Mouse (Mus musculus) MEL (cell line): Measurements from ENCODE around the gene Mif. TPM values are rescaled to one million over a fixed set of nuclear protein-coding genes. Genes with fewer than 3 reads are reported as not detected.
A peak's percentile ranks its signal among the peaks of the same experiment; 100 is the strongest.

Experiments
- DNase-seq: peaks from one replicate; pipeline ENCODE4 v3.0.0; 2011; ENCODE audit warnings: low read depth, low spot score
- H3K27ac ChIP-seq: 2 replicates; pipeline ENCODE4 v1.5.1; 2012; ENCODE audit warnings: low read depth, mild to moderate bottlenecking, control low read depth, low read length, moderate library complexity; ENCODE audit not compliant: control insufficient read depth
- H3K27me3 ChIP-seq, 2 experiments: fragments of 150-350 bp in 1 of 2; sonication (generic) in 1 of 2; 2 replicates each; pipeline ENCODE4 v1.6.1; 2012; ENCODE audit warnings: low read length in 2 of 2, mild to moderate bottlenecking in 2 of 2, improper control_type of control experiment in 1 of 2, moderate library complexity in 1 of 2; ENCODE audit not compliant: insufficient read depth in 2 of 2, control insufficient read depth in 1 of 2
- H3K36me3 ChIP-seq, 2 experiments: 2 replicates each; pipeline ENCODE4 v1.6.1; 2012 to 2014; ENCODE audit warnings: low read length in 2 of 2, improper control_type of control experiment in 1 of 2, inconsistent platforms in 1 of 2, mild to moderate bottlenecking in 1 of 2; ENCODE audit not compliant: insufficient read depth in 2 of 2, control insufficient read depth in 1 of 2
- H3K4me1 ChIP-seq, 2 experiments: fragments of 150-350 bp in 1 of 2; sonication (generic) in 1 of 2; 2 replicates each; pipeline ENCODE4 v1.6.1; 2012; ENCODE audit warnings: low read length in 2 of 2, improper control_type of control experiment in 1 of 2, mild to moderate bottlenecking in 1 of 2; ENCODE audit not compliant: insufficient read depth in 2 of 2, control insufficient read depth in 1 of 2
- H3K4me3 ChIP-seq, 2 experiments: fragments of 150-350 bp in 1 of 2; sonication (generic) in 1 of 2; 2 replicates each; pipeline ENCODE4 v1.5.1; 2012; ENCODE audit warnings: low read depth in 2 of 2, low read length in 2 of 2, mild to moderate bottlenecking in 2 of 2, moderate library complexity in 2 of 2, control low read depth in 1 of 2, improper control_type of control experiment in 1 of 2; ENCODE audit not compliant: control insufficient read depth in 1 of 2, insufficient read depth in 1 of 2
- H3K79me2 ChIP-seq: 2 replicates; pipeline ENCODE4 v1.6.1; 2012; ENCODE audit warnings: mild to moderate bottlenecking, low read length, moderate library complexity; ENCODE audit not compliant: control insufficient read depth, poor library complexity, insufficient read depth
- H3K9ac ChIP-seq: 2 replicates; pipeline ENCODE4 v1.6.1; 2012; ENCODE audit warnings: low read depth, mild to moderate bottlenecking, control low read depth, low read length, moderate library complexity; ENCODE audit not compliant: control insufficient read depth, poor library complexity, severe bottlenecking
- H3K9me3 ChIP-seq: fragments of 150-350 bp; sonication (generic); replicated peaks from 2 replicates; pipeline ENCODE4 v1.6.1; 2012; ENCODE audit warnings: mild to moderate bottlenecking, low read length, improper control_type of control experiment, moderate library complexity; ENCODE audit not compliant: insufficient read depth
- CTCF ChIP-seq, 3 experiments: IDR thresholded peaks in 2 of 3; conservative IDR thresholded peaks in 1 of 3; 2 replicates each; pipeline ENCODE4 v1.5.1; 2011 to 2012; ENCODE audit warnings: low read length in 3 of 3, low read depth in 2 of 3, mild to moderate bottlenecking in 2 of 3, improper control_type of control experiment in 1 of 3, inconsistent platforms in 1 of 3, mixed read lengths in 1 of 3, moderate library complexity in 1 of 3; ENCODE audit not compliant: control insufficient read depth in 1 of 3, insufficient read depth in 1 of 3, poor library complexity in 1 of 3, severe bottlenecking in 1 of 3
- ELF1 ChIP-seq: IDR thresholded peaks from 2 replicates; pipeline ENCODE4 v1.6.1; 2014; ENCODE audit warnings: low read depth, mild to moderate bottlenecking, inconsistent platforms, low read length, improper control_type of control experiment, moderate library complexity
- EP300 ChIP-seq, 2 experiments: IDR thresholded peaks; 2 replicates each; pipeline ENCODE4 v1.6.1; 2011; ENCODE audit warnings: improper control_type of control experiment in 2 of 2, low read length in 2 of 2, low read depth in 1 of 2, mild to moderate bottlenecking in 1 of 2
- GABPA ChIP-seq: IDR thresholded peaks from 2 replicates; pipeline ENCODE4 v1.6.1; 2012; ENCODE audit warnings: low read depth, mild to moderate bottlenecking, inconsistent platforms, low read length, improper control_type of control experiment, moderate library complexity
- HCFC1 ChIP-seq: IDR thresholded peaks from 2 replicates; pipeline ENCODE4 v1.6.1; 2012; ENCODE audit warnings: low read depth, mild to moderate bottlenecking, inconsistent platforms, low read length, improper control_type of control experiment, moderate library complexity
- MAZ ChIP-seq: IDR thresholded peaks from 2 replicates; pipeline ENCODE4 v1.6.1; 2012; ENCODE audit warnings: low read depth, mild to moderate bottlenecking, inconsistent platforms, low read length, improper control_type of control experiment
- NELFE ChIP-seq: IDR thresholded peaks from 2 replicates; pipeline ENCODE4 v1.6.1; 2011; ENCODE audit warnings: low read depth, low read length, improper control_type of control experiment
- POLR2AphosphoS2 ChIP-seq: IDR thresholded peaks from 2 replicates; pipeline ENCODE4 v1.6.1; 2011; ENCODE audit warnings: low read length, improper control_type of control experiment
- POLR2AphosphoS5 ChIP-seq: IDR thresholded peaks from 2 replicates; pipeline ENCODE4 v1.6.1; 2012; ENCODE audit warnings: low read depth, borderline replicate concordance, mild to moderate bottlenecking, inconsistent platforms, low read length, moderate library complexity, mixed read lengths
- RAD21 ChIP-seq: IDR thresholded peaks from 2 replicates; pipeline ENCODE4 v1.6.1; 2011; ENCODE audit warnings: mild to moderate bottlenecking, low read depth, low read length, improper control_type of control experiment
- RCOR1 ChIP-seq: IDR thresholded peaks from 2 replicates; pipeline ENCODE4 v1.6.1; 2012; ENCODE audit warnings: low read depth, mild to moderate bottlenecking, inconsistent platforms, low read length, improper control_type of control experiment
- SIN3A ChIP-seq: IDR thresholded peaks from 2 replicates; pipeline ENCODE4 v1.6.1; 2012; ENCODE audit warnings: low read length, improper control_type of control experiment, inconsistent platforms
- SMC3 ChIP-seq: IDR thresholded peaks from 2 replicates; pipeline ENCODE4 v1.6.1; 2011; ENCODE audit warnings: low read depth, low read length, improper control_type of control experiment
- TAL1 ChIP-seq: IDR thresholded peaks from 2 replicates; pipeline ENCODE4 v1.6.1; 2012; ENCODE audit warnings: mild to moderate bottlenecking, inconsistent platforms, low read length, moderate library complexity, mixed read lengths
- TBP ChIP-seq: IDR thresholded peaks from 2 replicates; pipeline ENCODE4 v1.8.0; 2011; ENCODE audit warnings: low read depth, low read length, improper control_type of control experiment
- TCF12 ChIP-seq: IDR thresholded peaks from 2 replicates; pipeline ENCODE4 v1.6.1; 2014; ENCODE audit warnings: low read depth, mild to moderate bottlenecking, inconsistent platforms, low read length, improper control_type of control experiment, moderate library complexity
- ZC3H11A ChIP-seq: IDR thresholded peaks from 2 replicates; pipeline ENCODE4 v1.6.1; 2012; ENCODE audit warnings: low read depth, mild to moderate bottlenecking, inconsistent platforms, low read length, improper control_type of control experiment
- ZMIZ1 ChIP-seq: IDR thresholded peaks from 2 replicates; pipeline ENCODE4 v1.6.1; 2012; ENCODE audit warnings: low read depth, mild to moderate bottlenecking, inconsistent platforms, low read length, improper control_type of control experiment, moderate library complexity
- ZNF384 ChIP-seq: IDR thresholded peaks from 2 replicates; pipeline ENCODE4 v1.6.1; 2012; ENCODE audit warnings: low read depth, mild to moderate bottlenecking, inconsistent platforms, low read length, improper control_type of control experiment
- polyA plus RNA-seq, 2 experiments: library from polyadenylated mRNA; stranded (reverse) in 1 of 2; unstranded in 1 of 2; fragments of >175 nt in 1 of 2; fragments of >200 nt in 1 of 2; gene quantifications; 2 replicates each; pipeline versions ENCODE4 v1.2.1 to v1.2.4; 2012; ENCODE audit warnings: low replicate concordance in 2 of 2, low read depth in 1 of 2; ENCODE audit not compliant: insufficient read length in 2 of 2, insufficient read depth in 1 of 2, missing spikeins in 1 of 2
- total RNA-seq: library from RNA; depleted of rRNA; stranded (reverse); fragments of 300-350 nt; gene quantifications from 2 replicates; pipeline ENCODE4 v1.2.3, GENCODE M21; 2012

Gene Mif
- total and polyA plus RNA-seq, 3 experiments = 817 to 2,606 (median 862) TPM

DNA sequence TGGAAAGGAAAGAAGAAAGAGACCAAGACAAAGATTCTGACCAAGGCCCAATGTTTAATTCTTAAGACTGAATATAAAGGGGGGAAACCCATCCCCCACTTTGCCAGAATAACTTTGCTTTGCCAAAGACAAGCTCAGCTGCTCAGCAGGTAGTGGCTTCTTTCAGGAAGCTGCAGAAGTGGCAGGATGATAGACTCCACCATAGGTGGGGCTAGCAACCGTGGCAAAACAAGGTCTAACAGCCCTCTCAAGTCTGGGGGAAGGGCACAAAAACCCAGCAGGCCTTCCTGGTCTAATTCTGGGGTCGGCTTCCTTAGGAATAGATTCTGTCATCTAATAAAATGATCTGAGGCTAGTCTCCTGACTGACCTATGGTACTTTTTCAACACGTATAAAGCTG lies 11.7 kb downstream of the Mif start:
- Histone ChIP-seq H3K27ac (no peak overlapping the region), H3K4me3 (no peak overlapping the region), H3K9ac (no peak overlapping the region), H3K27me3 (no peaks in the 10 kb centered on the region; a peak in 1 of 4 replicates), H3K79me2 (no peaks in the 10 kb centered on the region), H3K36me3 (no peaks in the 10 kb centered on the region), H3K4me1 (no peaks in the 10 kb centered on the region; a peak in 1 of 4 replicates), H3K9me3 (no peaks in the 10 kb centered on the region)
- TF ChIP-seq POLR2AphosphoS5 (no peak), ZNF384 (no peak), GABPA (no peak), RCOR1 (no peak), ZMIZ1 (no peak)
- DNase-seq = no peak

DNA sequence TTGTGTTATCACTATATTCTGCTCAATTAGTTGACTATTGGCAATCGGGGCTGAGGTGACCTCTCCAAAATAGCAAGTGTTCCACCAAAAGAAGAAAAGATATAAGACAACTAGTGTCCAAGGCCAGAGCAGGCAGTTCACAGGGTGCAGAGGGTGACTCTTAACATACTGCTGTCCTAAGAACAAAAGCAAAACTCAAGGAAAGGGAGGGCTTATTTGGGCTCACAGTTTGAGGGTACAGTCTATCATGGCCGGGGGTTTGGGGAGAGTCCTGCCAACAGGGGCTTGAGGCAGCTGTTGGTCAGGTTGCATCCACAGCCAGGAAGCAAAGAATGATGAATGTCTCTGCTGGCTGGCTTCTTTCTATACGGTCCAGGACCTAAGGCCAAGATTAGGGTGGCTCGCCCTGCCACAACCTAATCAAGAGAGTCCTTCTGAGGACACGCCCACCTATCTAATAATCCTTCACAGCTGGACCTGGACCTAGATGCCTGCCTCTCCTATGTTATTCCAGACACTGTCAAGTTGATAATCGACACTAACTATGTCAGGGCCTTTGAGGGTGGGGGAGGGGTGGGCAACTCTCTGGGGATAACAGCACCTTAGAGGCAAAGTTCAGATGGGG lies 14.6 kb downstream of the Mif start:
- Histone ChIP-seq H3K4me1 (no peaks in the 10 kb centered on the region; a peak in 1 of 4 replicates), H3K36me3 (no peaks in the 10 kb centered on the region), H3K9ac (no peak overlapping the region), H3K27ac (no peak overlapping the region), H3K9me3 (no peaks in the 10 kb centered on the region), H3K4me3 (no peak overlapping the region), H3K79me2 (no peaks in the 10 kb centered on the region), H3K27me3 (no peaks in the 10 kb centered on the region; a peak in 1 of 4 replicates)
- DNase-seq = no peak
- TF ChIP-seq EP300 (IDR thresholded peaks at IDR 0.05; ENCODE audit: low read depth in 1 of 2, low read length in 2 of 2) (0 out of 4 replicates have a peak, but pooled peaks of 1 of the 2 experiments have one; percentile 5), SIN3A (no peak), HCFC1 (no peak), GABPA (no peak), POLR2AphosphoS2 (no peak)

DNA sequence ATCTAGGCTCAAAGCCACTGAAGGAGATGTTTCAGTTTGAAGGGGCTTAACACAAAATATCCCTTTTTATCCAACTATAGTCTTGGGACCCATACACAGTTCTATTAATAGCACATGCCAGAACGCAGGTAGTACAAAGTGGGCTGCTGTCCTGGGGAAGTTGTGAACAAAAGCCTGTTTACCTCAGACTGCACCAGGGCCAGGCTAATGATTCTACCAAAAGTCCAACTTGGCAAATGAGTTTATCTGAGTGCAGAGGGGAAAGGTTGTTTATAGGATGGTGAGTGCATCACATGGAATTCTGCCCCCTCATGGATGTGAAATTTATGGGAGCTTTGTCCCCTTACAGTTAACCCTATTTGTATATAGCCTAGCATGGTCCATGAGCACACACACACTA lies 15.2 kb downstream of the Mif start:
- H3K4me3 ChIP-seq = no peak overlapping the region
- H3K79me2 ChIP-seq = no peaks in the 10 kb centered on the region
- no peaks in the 10 kb centered on the region for H3K36me3 ChIP-seq
- no peaks in the 10 kb centered on the region for H3K9me3 ChIP-seq
- H3K9ac ChIP-seq = no peak overlapping the region
- DNase-seq = no peak
- no peaks in the 10 kb centered on the region; a peak in 1 of 4 replicates for H3K27me3 ChIP-seq
- no peaks in the 10 kb centered on the region; a peak in 1 of 4 replicates for H3K4me1 ChIP-seq
- H3K27ac ChIP-seq = no peak overlapping the region
- TF ChIP-seq MAZ = no peak
- no peak for TF ChIP-seq NELFE
- no peak for TF ChIP-seq RAD21
- no peak for TF ChIP-seq TAL1
- no peak for TF ChIP-seq ELF1
- no peak for TF ChIP-seq EP300 (IDR thresholded peaks at IDR 0.05; ENCODE audit: low read depth in 1 of 2, low read length in 2 of 2)
- no peak for TF ChIP-seq HCFC1
- no peak for TF ChIP-seq TCF12
- TF ChIP-seq POLR2AphosphoS5 = no peak
- no peak for TF ChIP-seq SMC3
- TF ChIP-seq CTCF (IDR thresholded peaks at IDR 0.05 in 2 of 3, conservative IDR thresholded peaks at IDR 0.05 in 1 of 3; ENCODE audit: control insufficient read depth in 1 of 3, insufficient read depth in 1 of 3, low read depth in 2 of 3, low read length in 3 of 3, poor library complexity in 1 of 3, severe bottlenecking in 1 of 3) = no peak
- no peak for TF ChIP-seq GABPA
- TF ChIP-seq ZMIZ1 = no peak
- no peak for TF ChIP-seq TBP
- no peak for TF ChIP-seq POLR2AphosphoS2
- no peak for TF ChIP-seq ZC3H11A
- no peak for TF ChIP-seq RCOR1
